Mouse (Mus musculus) lung, postnatal 36 days (tissue): ENCODE results near the gene Arhgef25.
A peak's percentile ranks its signal among the peaks of the same experiment; 100 is the strongest.
"Not testable (repeated sequence)": the region's sequence is repeated elsewhere in the genome, so short reads cannot be mapped to it uniquely, and the experiment has no call there.

ENCODE experiments used
- DNase-seq: peaks from one replicate; pipeline ENCODE4 v3.0.0; 2022; ENCODE audit warnings: mixed read lengths

Arhgef25 gene

GRCm38 (mm10) chr10:127203106-127203505, 13.2 kb upstream of the Arhgef25 start:
- DNase-seq = no peak

GRCm38 (mm10) chr10:127200279-127200678, 10.4 kb upstream of the Arhgef25 start:
- DNase-seq = no peak

GRCm38 (mm10) chr10:127199474-127199873, 9.6 kb upstream of the Arhgef25 start:
- DNase-seq = no peak

- no peak for DNase-seq
These were observed 9.2 kb upstream of the Arhgef25 start for GRCm38 (mm10) chr10:127199068-127199467.

- DNase-seq = no peak
These were observed 8.6 kb upstream of the Arhgef25 start for GRCm38 (mm10) chr10:127198492-127198891.

- peak; percentile 29 for DNase-seq
These were observed 7.7 kb upstream of the Arhgef25 start for GRCm38 (mm10) chr10:127197505-127198110.

- DNase-seq = no peak
These were observed 7.2 kb upstream of the Arhgef25 start for GRCm38 (mm10) chr10:127197104-127197503.

GRCm38 (mm10) chr10:127196392-127196791, 6.5 kb upstream of the Arhgef25 start:
- peak; percentile 74 for DNase-seq

- DNase-seq = peak; percentile 38
These were observed 5.6 kb upstream of the Arhgef25 start, which contains the start of gene Dtx3 for GRCm38 (mm10) chr10:127195328-127196129. Dtx3 (minus strand) TSS chr10:127195728.

GRCm38 (mm10) chr10:127194428-127195327, 4.8 kb upstream of the Arhgef25 start:
- DNase-seq = peak; percentile 84

- no peak for DNase-seq
These were observed 3.1 kb upstream of the Arhgef25 start for GRCm38 (mm10) chr10:127193011-127193410.

- not testable (repeated sequence) for DNase-seq
These were observed 2.1 kb upstream of the Arhgef25 start for GRCm38 (mm10) chr10:127192057-127192328.

GRCm38 (mm10) chr10:127191191-127192056, 1.5 kb upstream of the Arhgef25 start:
- no peak for DNase-seq

GRCm38 (mm10) chr10:127190398-127191190, 711 bp upstream of the Arhgef25 start:
- no peak for DNase-seq

- DNase-seq = peak; percentile 41
These were observed 700 bp downstream of the Arhgef25 start for GRCm38 (mm10) chr10:127189116-127189650.

- peak; percentile 30 for DNase-seq
These were observed 1.3 kb downstream of the Arhgef25 start for GRCm38 (mm10) chr10:127188465-127189115.

GRCm38 (mm10) chr10:127188079-127188453, 1.8 kb downstream of the Arhgef25 start:
- no peak for DNase-seq

- no peak for DNase-seq
These were observed 2.4 kb downstream of the Arhgef25 start for GRCm38 (mm10) chr10:127187371-127188078.

GRCm38 (mm10) chr10:127186451-127186850, 3.4 kb downstream of the Arhgef25 start:
- no peak for DNase-seq

- DNase-seq = no peak
These were observed 4.4 kb downstream of the Arhgef25 start for GRCm38 (mm10) chr10:127185506-127185905.
